Mouse (Mus musculus) CH12.LX (cell line): ENCODE results near the gene Apoa5.

Experiments
- CTCF ChIP-seq, 2 experiments: IDR thresholded peaks in 1 of 2; conservative IDR thresholded peaks in 1 of 2; 2 replicates each; pipeline ENCODE4 v1.5.1; 2011 to 2012; ENCODE audit warnings: low read depth in 2 of 2, low read length in 2 of 2, improper control_type of control experiment in 1 of 2, inconsistent platforms in 1 of 2, mild to moderate bottlenecking in 1 of 2, moderate library complexity in 1 of 2
- GABPA ChIP-seq: IDR thresholded peaks from 2 replicates; pipeline ENCODE4 v1.6.1; 2012; ENCODE audit warnings: low read depth, low read length, improper control_type of control experiment, inconsistent platforms; ENCODE audit not compliant: insufficient replicate concordance
- JUND ChIP-seq: conservative IDR thresholded peaks from 2 replicates; pipeline ENCODE4 v1.6.1; 2011; ENCODE audit warnings: low read depth, low read length, improper control_type of control experiment
- MAX ChIP-seq: IDR thresholded peaks from 2 replicates; pipeline ENCODE4 v1.6.1; 2011; ENCODE audit warnings: low read length, improper control_type of control experiment
- MEF2A ChIP-seq: IDR thresholded peaks from 2 replicates; pipeline ENCODE4 v1.6.1; 2014; ENCODE audit warnings: low read depth, mild to moderate bottlenecking, inconsistent platforms, low read length, improper control_type of control experiment, borderline replicate concordance
- UBTF ChIP-seq: IDR thresholded peaks from 2 replicates; pipeline ENCODE4 v1.6.1; 2012; ENCODE audit warnings: low read depth, mild to moderate bottlenecking, inconsistent platforms, low read length, improper control_type of control experiment, moderate library complexity
- USF1 ChIP-seq: IDR thresholded peaks from 2 replicates; pipeline ENCODE4 v1.6.1; 2014; ENCODE audit warnings: low read depth, mild to moderate bottlenecking, inconsistent platforms, low read length, improper control_type of control experiment

- TF ChIP-seq USF1 (no peak), CTCF (conservative IDR thresholded peaks at IDR 0.05 in 1 of 2, IDR thresholded peaks at IDR 0.05 in 1 of 2; ENCODE audit: low read depth in 2 of 2, low read length in 2 of 2) (no peak), GABPA (no peak), JUND (no peak), UBTF (no peak), MEF2A (no peak), MAX (no peak)
Observed at GRCm38 (mm10) chr9:46274494-46274893, 6.1 kb downstream of the Apoa5 start.
